Mouse (Mus musculus) gonadal fat pad, adult 2 months (tissue): ENCODE data around the gene Prkag2. TPM values are rescaled to one million over a fixed set of nuclear protein-coding genes. Genes with fewer than 3 reads are reported as not detected.
A peak's percentile ranks its signal among the peaks of the same experiment; 100 is the strongest.
"Not testable (repeated sequence)": the region's sequence is repeated elsewhere in the genome, so short reads cannot be mapped to it uniquely, and the experiment has no call there.

Experiments used
- DNase-seq: peaks from one replicate; pipeline ENCODE4 v3.0.0-alpha.2; 2012; ENCODE audit warnings: low read depth
- polyA plus RNA-seq: library from polyadenylated mRNA; depleted of rRNA; stranded (reverse); fragments of >200 nt; gene quantifications from 2 replicates; pipeline ENCODE4 v1.2.3, GENCODE M21; 2012; rRNA removed

Gene Prkag2
- polyA plus RNA-seq, 1 experiment: 30.2 TPM

- no peak for DNase-seq
These were observed 274.2 kb downstream of the Prkag2 start for GRCm38 (mm10) chr5:24826056-24826770.

GRCm38 (mm10) chr5:24825365-24826055, 274.9 kb downstream of the Prkag2 start:
- DNase-seq: no peak

- no peak for DNase-seq
These were observed 276.5 kb downstream of the Prkag2 start for GRCm38 (mm10) chr5:24823864-24824405.

GRCm38 (mm10) chr5:24822781-24823180, 277.7 kb downstream of the Prkag2 start:
- no peak for DNase-seq

GRCm38 (mm10) chr5:24822231-24822630, 278.2 kb downstream of the Prkag2 start:
- DNase-seq: not testable (repeated sequence)

GRCm38 (mm10) chr5:24821403-24821841, 279.0 kb downstream of the Prkag2 start:
- DNase-seq: no peak

- no peak for DNase-seq
These were observed 279.8 kb downstream of the Prkag2 start for GRCm38 (mm10) chr5:24820627-24821026.

- DNase-seq: no peak
These were observed 283.3 kb downstream of the Prkag2 start for GRCm38 (mm10) chr5:24817191-24817590.

- peak; percentile 41 for DNase-seq
These were observed 286.5 kb downstream of the Prkag2 start for GRCm38 (mm10) chr5:24813946-24814345.

GRCm38 (mm10) chr5:24813005-24813404, 287.4 kb downstream of the Prkag2 start:
- no peak for DNase-seq

Other genes starting within 250 kb of the Prkag2 start
- gene Galntl5, start 80.8 kb upstream of the Prkag2 start, polyA plus RNA-seq: 0.18 and 0.61 TPM in 2 replicates
- 30.1 and 32.4 TPM in 2 replicates for gene Galnt11, start 121.3 kb upstream of the Prkag2 start, polyA plus RNA-seq
- gene E130116L18Rik, start 122.5 kb upstream of the Prkag2 start, polyA plus RNA-seq: 1.1 TPM in 1 of 2 replicates, not detected in the other